28 mouse cellular contexts compared by ENCODE assay signal in the genomic region with DNA sequence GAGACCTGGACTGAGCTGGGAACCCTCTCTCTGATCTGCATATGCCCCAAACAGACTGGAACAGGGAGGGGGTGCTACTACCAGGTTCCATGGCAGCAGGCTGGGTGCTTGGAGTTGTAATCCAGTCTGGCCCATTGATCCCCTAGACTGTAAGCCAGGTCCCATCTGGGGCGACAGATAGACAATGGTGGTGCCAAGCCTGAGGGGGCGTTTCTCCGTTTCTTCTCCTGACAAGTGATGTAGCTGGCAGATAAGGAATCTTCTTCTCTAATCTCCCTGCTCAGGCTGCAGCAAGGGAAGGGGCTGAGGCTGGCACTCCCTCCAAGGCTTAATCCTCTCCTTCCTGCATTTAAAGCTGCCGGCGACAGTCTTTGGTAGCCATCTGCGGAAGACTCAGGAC. TPM values are rescaled to one million over a fixed set of nuclear protein-coding genes. Genes with fewer than 3 reads are reported as not detected.
DNase-seq lines count a peak whose midpoint lies in the region; ATAC-seq and TF ChIP-seq lines count a peak whose summit lies in the region.
"Had no signal": no experiment of that assay in that cellular context is flagged by ENCODE, and none has a peak within 500 bp of the region (broad histone marks: within the 10 kb centered on the region; RNA-seq: fewer than 3 reads in every experiment).

No protein-coding gene starts in this region.

- no peak for ATAC-seq in forebrain, embryonic 11.5 days (replicated peaks; ENCODE audit: low FRiP score)
- peak; percentile 38 for ATAC-seq in forebrain, postnatal 0 days
- ATAC-seq in forebrain, embryonic 12.5 days (ENCODE audit: low FRiP score): no peak
- ATAC-seq in midbrain, embryonic 14.5 days (ENCODE audit: low FRiP score, low TSS enrichment): no peak
- no peak for ATAC-seq in midbrain, embryonic 15.5 days (replicated peaks)
- ATAC-seq: activated CD4-positive, CD25-positive, alpha-beta regulatory T cell, adult 4 months; CD4-positive, CD25-positive, alpha-beta regulatory T cell, adult 4 months; forebrain, embryonic 14.5 days; Patski had no signal

- no peaks in the 10 kb centered on the region for H3K36me3 ChIP-seq in forebrain, embryonic 10.5 days (replicated peaks)
- H3K36me3 ChIP-seq in forebrain, embryonic 11.5 days (ENCODE audit: control insufficient read depth, insufficient read depth, low read length): no peaks in the 10 kb centered on the region
- H3K36me3 ChIP-seq in forebrain, postnatal 0 days (ENCODE audit: insufficient read depth): no peaks in the 10 kb centered on the region
- H3K36me3 ChIP-seq in forebrain, embryonic 12.5 days (replicated peaks): no peaks in the 10 kb centered on the region
- no peaks in the 10 kb centered on the region for H3K36me3 ChIP-seq in midbrain, embryonic 14.5 days (ENCODE audit: control insufficient read depth, insufficient read depth, low read length)
- H3K36me3 ChIP-seq in midbrain, embryonic 15.5 days (replicated peaks): no peaks in the 10 kb centered on the region
- H3K36me3 ChIP-seq: embryonic facial prominence, embryonic 13.5 days; embryonic facial prominence, embryonic 15.5 days; G1E had no signal

- no peak overlapping the region for H3K9ac ChIP-seq in forebrain, embryonic 11.5 days (ENCODE audit: low read length)
- H3K9ac ChIP-seq in forebrain, postnatal 0 days: no peak overlapping the region
- no peak overlapping the region for H3K9ac ChIP-seq in forebrain, embryonic 12.5 days
- H3K9ac ChIP-seq in midbrain, embryonic 14.5 days (replicated peaks; ENCODE audit: low read length): no peak overlapping the region
- no peak overlapping the region for H3K9ac ChIP-seq in midbrain, embryonic 15.5 days
- H3K9ac ChIP-seq: embryonic facial prominence, embryonic 15.5 days had no signal

- no peak overlapping the region for H3K4me2 ChIP-seq in forebrain, embryonic 11.5 days (ENCODE audit: low read depth, low read length, severe bottlenecking)
- H3K4me2 ChIP-seq in forebrain, postnatal 0 days (ENCODE audit: low read depth): no peak overlapping the region
- H3K4me2 ChIP-seq in forebrain, embryonic 12.5 days: no peak overlapping the region
- H3K4me2 ChIP-seq in midbrain, embryonic 14.5 days (ENCODE audit: low read length): no peak overlapping the region
- H3K4me2 ChIP-seq in midbrain, embryonic 15.5 days: no peak overlapping the region
- H3K4me2 ChIP-seq: embryonic facial prominence, embryonic 13.5 days; embryonic facial prominence, embryonic 15.5 days had no signal

- no peak for TF ChIP-seq POLR2A in brain, embryonic 14.5 days (IDR thresholded peaks at IDR 0.05; ENCODE audit: borderline replicate concordance, extremely low read depth, insufficient read depth, insufficient read length, poor library complexity, severe bottlenecking)

- DNase-seq in forebrain, embryonic 10.5 days (ENCODE audit: extremely low spot score, low spot score): no peak
- DNase-seq in forebrain, embryonic 11.5 days (ENCODE audit: low spot score): no peak
- peak; percentile 59 for DNase-seq in forebrain, postnatal 0 days
- DNase-seq in midbrain, embryonic 14.5 days: no peak
- DNase-seq in brain, embryonic 14.5 days (ENCODE audit: low read depth): peak; percentile 51
- DNase-seq in kidney, adult 9 months: no peak
- DNase-seq: adrenal gland, adult 8-10 months; adrenal gland, postnatal 14 days; adrenal gland, postnatal 36 days; B cell, adult 2 months; cerebellum, adult 11 months; cerebellum, adult 18-20 months; cerebellum, adult 8-10 months; cerebellum, adult 9-11 months; cerebellum, postnatal 14 days; cerebellum, postnatal 36 days; embryo, embryonic 11 days had no signal

- 0 out of 2 replicates have a peak overlapping the region, but pooled peaks have one; percentile 30 for H3K27ac ChIP-seq in forebrain, embryonic 10.5 days
- H3K27ac ChIP-seq in forebrain, embryonic 11.5 days (ENCODE audit: low read depth, low read length): no peak overlapping the region
- no peak overlapping the region for H3K27ac ChIP-seq in forebrain, postnatal 0 days (ENCODE audit: low read depth, low read length)
- no peak overlapping the region for H3K27ac ChIP-seq in forebrain, embryonic 12.5 days
- 0 out of 2 replicates have a peak overlapping the region, but pooled peaks have one; percentile 45 for H3K27ac ChIP-seq in midbrain, embryonic 14.5 days (replicated peaks; ENCODE audit: low read depth, low read length)
- no peak overlapping the region for H3K27ac ChIP-seq in midbrain, embryonic 15.5 days
- H3K27ac ChIP-seq: embryonic facial prominence, embryonic 13.5 days; embryonic facial prominence, embryonic 15.5 days had no signal

- no peak for TF ChIP-seq CTCF in forebrain, postnatal 0 days (IDR thresholded peaks at IDR 0.05; ENCODE audit: low read depth)
- TF ChIP-seq CTCF in brain, embryonic 14.5 days (IDR thresholded peaks at IDR 0.05; ENCODE audit: borderline replicate concordance, extremely low read depth, insufficient read depth, insufficient read length): no peak

- peaks cover 53% of the 10 kb centered on the region for H3K4me1 ChIP-seq in forebrain, embryonic 10.5 days
- peaks cover 28% of the 10 kb centered on the region for H3K4me1 ChIP-seq in forebrain, embryonic 11.5 days (replicated peaks; ENCODE audit: control insufficient read depth, insufficient read depth, low read length)
- H3K4me1 ChIP-seq in forebrain, postnatal 0 days (ENCODE audit: insufficient read depth): peaks cover 16% of the 10 kb centered on the region; the same call in 1 of the 2 replicates
- peaks cover 56% of the 10 kb centered on the region for H3K4me1 ChIP-seq in forebrain, embryonic 12.5 days
- peaks cover 44% of the 10 kb centered on the region for H3K4me1 ChIP-seq in midbrain, embryonic 14.5 days (ENCODE audit: control insufficient read depth, insufficient read depth, low read length)
- peaks cover 41% of the 10 kb centered on the region for H3K4me1 ChIP-seq in midbrain, embryonic 15.5 days

- 50% methylated on average over 6 of the region's 6 CpGs for WGBS in forebrain, embryonic 10.5 days
- WGBS in forebrain, embryonic 11.5 days: 45% methylated on average over 6 of the region's 6 CpGs
- 47% methylated on average over 6 of the region's 6 CpGs for WGBS in forebrain, postnatal 0 days
- 46% methylated on average over 6 of the region's 6 CpGs for WGBS in forebrain, embryonic 12.5 days
- 28% methylated on average over 6 of the region's 6 CpGs for WGBS in midbrain, embryonic 14.5 days
- 34% methylated on average over 6 of the region's 6 CpGs for WGBS in midbrain, embryonic 15.5 days

- H3K27me3 ChIP-seq in forebrain, embryonic 10.5 days (ENCODE audit: poor library complexity, severe bottlenecking): peaks cover 98% of the 10 kb centered on the region
- peaks cover 7% of the 10 kb centered on the region; the same call in 1 of the 2 replicates for H3K27me3 ChIP-seq in forebrain, embryonic 11.5 days (ENCODE audit: control insufficient read depth, insufficient read depth, low read length)
- no peaks in the 10 kb centered on the region for H3K27me3 ChIP-seq in forebrain, postnatal 0 days (ENCODE audit: insufficient read depth, low read length)
- H3K27me3 ChIP-seq in forebrain, embryonic 12.5 days: peaks cover 58% of the 10 kb centered on the region
- no peaks in the 10 kb centered on the region; the same call in 1 of the 2 replicates for H3K27me3 ChIP-seq in midbrain, embryonic 14.5 days (ENCODE audit: control insufficient read depth, insufficient read depth, low read length)
- H3K27me3 ChIP-seq in midbrain, embryonic 15.5 days (replicated peaks): no peaks in the 10 kb centered on the region

- no peak overlapping the region for H3K4me3 ChIP-seq in forebrain, embryonic 10.5 days
- H3K4me3 ChIP-seq in forebrain, embryonic 11.5 days (ENCODE audit: low read depth, low read length): no peak overlapping the region
- H3K4me3 ChIP-seq in forebrain, postnatal 0 days (ENCODE audit: low read depth, low read length): no peak overlapping the region
- no peak overlapping the region for H3K4me3 ChIP-seq in forebrain, embryonic 12.5 days (replicated peaks)
- no peak overlapping the region for H3K4me3 ChIP-seq in midbrain, embryonic 14.5 days (replicated peaks; ENCODE audit: low read depth, low read length)
- no peak overlapping the region for H3K4me3 ChIP-seq in midbrain, embryonic 15.5 days
- H3K4me3 ChIP-seq: embryonic facial prominence, embryonic 13.5 days; embryonic facial prominence, embryonic 15.5 days; erythroblast, embryonic 14.5 days had no signal

- H3K9me3 ChIP-seq in forebrain, embryonic 10.5 days: peaks cover 8% of the 10 kb centered on the region
- H3K9me3 ChIP-seq in forebrain, embryonic 11.5 days (ENCODE audit: control insufficient read depth, low read length): no peaks in the 10 kb centered on the region
- H3K9me3 ChIP-seq in forebrain, postnatal 0 days (ENCODE audit: low read length): no peaks in the 10 kb centered on the region
- H3K9me3 ChIP-seq in forebrain, embryonic 12.5 days: 0 out of 2 replicates have a peak, but pooled peaks cover 2% of the 10 kb centered on the region
- no peaks in the 10 kb centered on the region for H3K9me3 ChIP-seq in midbrain, embryonic 14.5 days (ENCODE audit: control insufficient read depth, low read length)
- H3K9me3 ChIP-seq in midbrain, embryonic 15.5 days: no peaks in the 10 kb centered on the region
- H3K9me3 ChIP-seq: embryonic facial prominence, embryonic 13.5 days; embryonic facial prominence, embryonic 15.5 days had no signal

RNA-seq across cellular contexts. Expression of a gene that starts 37.1 kb away (rescaled TPM):
- polyA plus RNA-seq in forebrain, embryonic 10.5 days (2016; fragmentation: Nextera tagmentation; extraction: Ambion mirVana): 2.8 and 3.1 TPM in 2 replicates
- 6.2 and 6.3 TPM in 2 replicates for polyA plus RNA-seq in forebrain, embryonic 11.5 days (2014; fragmentation: Nextera tagmentation; extraction: Ambion mirVana)
- total RNA-seq in forebrain, postnatal 0 days (2014; rRNA removed): 11.5 and 24.6 TPM in 2 replicates
- polyA plus RNA-seq in forebrain, postnatal 0 days (2015; fragmentation: Nextera tagmentation; extraction: Ambion mirVana): 7.1 and 10.4 TPM in 2 replicates
- 10.6 and 11.4 TPM in 2 replicates for polyA plus RNA-seq in forebrain, embryonic 12.5 days (2016; fragmentation: Nextera tagmentation; extraction: Ambion mirVana)
- polyA plus RNA-seq in midbrain, embryonic 14.5 days (2014; fragmentation: Nextera tagmentation; extraction: Ambion mirVana): 15.8 and 18.4 TPM in 2 replicates
- 20.8 and 21.2 TPM in 2 replicates for polyA plus RNA-seq in midbrain, embryonic 15.5 days (2015; fragmentation: Nextera tagmentation; extraction: Ambion mirVana)
- polyA plus RNA-seq in brain, embryonic 14.5 days (2012; rRNA removed): 14.7 and 25.7 TPM in 2 replicates
- total RNA-seq: common myeloid progenitor, adult 5-6 weeks had no signal
- polyA plus RNA-seq: activated CD4-positive, CD25-positive, alpha-beta regulatory T cell, adult 4 months; CD4-positive, CD25-positive, alpha-beta regulatory T cell, adult 4 months; erythroblast, embryonic 14.5 days; G1E; Patski had no signal

Comparison
In these comparisons a context has a peak if more than half of its experiments do, and no peak if none do; other contexts are left out.
1. DNase-seq: peak in forebrain, postnatal 0 days (single experiment) and brain, embryonic 14.5 days (single experiment); none in forebrain, embryonic 10.5 days (single experiment), forebrain, embryonic 11.5 days (single experiment), midbrain, embryonic 14.5 days (single experiment) and kidney, adult 9 months (single experiment).
2. H3K27ac ChIP-seq: peak in forebrain, embryonic 10.5 days (single experiment) and midbrain, embryonic 14.5 days (single experiment); none in forebrain, embryonic 11.5 days (single experiment), forebrain, postnatal 0 days (single experiment), forebrain, embryonic 12.5 days (single experiment) and midbrain, embryonic 15.5 days (single experiment).